25 mouse cellular contexts compared by ENCODE assay signal in genomic region chr1:156671921-156672320, GRCm38 (mm10). TPM values are rescaled to one million over a fixed set of nuclear protein-coding genes. Genes with fewer than 3 reads are reported as not detected.
DNase-seq lines count a peak whose midpoint lies in the region; ATAC-seq lines count a peak whose summit lies in the region.
"Had no signal": no experiment of that assay in that cellular context is flagged by ENCODE, and none has a peak within 500 bp of the region (broad histone marks: within the 10 kb centered on the region; RNA-seq: fewer than 3 reads in every experiment).

No protein-coding gene starts in this region.

- H3K9ac ChIP-seq in forebrain, embryonic 11.5 days (ENCODE audit: low read length), result no peak overlapping the region
- H3K9ac ChIP-seq in forebrain, embryonic 15.5 days (replicated peaks), result no peak overlapping the region
- no peak overlapping the region for H3K9ac ChIP-seq in hindbrain, embryonic 11.5 days (ENCODE audit: low read depth, low read length)
- H3K9ac ChIP-seq: embryonic facial prominence, embryonic 12.5 days; forebrain, embryonic 12.5 days; forebrain, postnatal 0 days had no signal

- peak; percentile 30 for DNase-seq in forebrain, embryonic 11.5 days (ENCODE audit: low spot score)
- peak; percentile 5 for DNase-seq in testis, postnatal 10 days (ENCODE audit: low spot score)
- DNase-seq in testis, postnatal 14 days (ENCODE audit: low spot score), result no peak
- DNase-seq in telencephalon, adult 2 months (ENCODE audit: low read depth, low spot score), result peak; percentile 34
- no peak for DNase-seq in hindbrain, embryonic 11.5 days (ENCODE audit: low spot score)
- DNase-seq: adrenal gland, adult 8-10 months; adrenal gland, postnatal 14 days; adrenal gland, postnatal 36 days; B cell, adult 2 months; cerebellum, adult 11 months; cerebellum, adult 18-20 months; cerebellum, adult 9-10 months; cerebellum, postnatal 10 days; cerebellum, postnatal 25 days; forebrain, postnatal 0 days had no signal

- no peak overlapping the region for H3K27ac ChIP-seq in forebrain, embryonic 11.5 days (ENCODE audit: low read depth, low read length)
- H3K27ac ChIP-seq in forebrain, embryonic 15.5 days (replicated peaks), result no peak overlapping the region
- no peak overlapping the region for H3K27ac ChIP-seq in hindbrain, embryonic 11.5 days (ENCODE audit: low read depth, low read length)
- H3K27ac ChIP-seq: embryonic facial prominence, embryonic 10.5 days; embryonic facial prominence, embryonic 12.5 days; forebrain, embryonic 12.5 days had no signal

- 93% methylated on average over 3 of the region's 3 CpGs for WGBS in forebrain, embryonic 11.5 days
- WGBS in forebrain, embryonic 15.5 days, result 92% methylated on average over 3 of the region's 3 CpGs
- WGBS in hindbrain, embryonic 11.5 days, result 87% methylated on average over 3 of the region's 3 CpGs

- no peak overlapping the region for H3K4me3 ChIP-seq in forebrain, embryonic 11.5 days (ENCODE audit: low read depth, low read length)
- H3K4me3 ChIP-seq in forebrain, embryonic 15.5 days, result no peak overlapping the region
- H3K4me3 ChIP-seq in hindbrain, embryonic 11.5 days (ENCODE audit: low read depth, low read length), result no peak overlapping the region
- H3K4me3 ChIP-seq: embryonic facial prominence, embryonic 10.5 days; embryonic facial prominence, embryonic 12.5 days; forebrain, embryonic 12.5 days had no signal

- H3K36me3 ChIP-seq in forebrain, embryonic 11.5 days (ENCODE audit: control insufficient read depth, insufficient read depth, low read length), result no peaks in the 10 kb centered on the region
- H3K36me3 ChIP-seq in forebrain, embryonic 15.5 days, result no peaks in the 10 kb centered on the region
- H3K36me3 ChIP-seq in hindbrain, embryonic 11.5 days (ENCODE audit: control insufficient read depth, insufficient read depth, low read length), result no peaks in the 10 kb centered on the region
- H3K36me3 ChIP-seq: embryonic facial prominence, embryonic 10.5 days; embryonic facial prominence, embryonic 12.5 days; forebrain, embryonic 12.5 days had no signal

- H3K4me1 ChIP-seq in forebrain, embryonic 11.5 days (replicated peaks; ENCODE audit: control insufficient read depth, insufficient read depth, low read length), result peaks cover 6% of the 10 kb centered on the region
- H3K4me1 ChIP-seq in forebrain, embryonic 15.5 days, result peaks cover 13% of the 10 kb centered on the region
- H3K4me1 ChIP-seq in hindbrain, embryonic 11.5 days (replicated peaks; ENCODE audit: control insufficient read depth, insufficient read depth, low read length), result peaks cover 3% of the 10 kb centered on the region; the same call in 1 of the 2 replicates

- 0 out of 2 replicates have a peak, but pooled peaks cover 5% of the 10 kb centered on the region for H3K27me3 ChIP-seq in forebrain, embryonic 11.5 days (ENCODE audit: control insufficient read depth, insufficient read depth, low read length)
- no peaks in the 10 kb centered on the region; the same call in 1 of the 2 replicates for H3K27me3 ChIP-seq in forebrain, embryonic 15.5 days
- H3K27me3 ChIP-seq in hindbrain, embryonic 11.5 days (ENCODE audit: control insufficient read depth, insufficient read depth, low read length), result no peaks in the 10 kb centered on the region
- H3K27me3 ChIP-seq: CH12.LX, Patski had no signal

- no peak overlapping the region for H3K4me2 ChIP-seq in forebrain, embryonic 11.5 days (ENCODE audit: low read depth, low read length, severe bottlenecking)
- H3K4me2 ChIP-seq in forebrain, embryonic 15.5 days (replicated peaks), result no peak overlapping the region
- no peak overlapping the region for H3K4me2 ChIP-seq in hindbrain, embryonic 11.5 days (replicated peaks; ENCODE audit: low read depth, low read length)

- no peak for ATAC-seq in forebrain, embryonic 11.5 days (replicated peaks; ENCODE audit: low FRiP score)
- no peak for ATAC-seq in forebrain, embryonic 15.5 days (replicated peaks)
- no peak for ATAC-seq in hindbrain, embryonic 11.5 days (ENCODE audit: low FRiP score)
- ATAC-seq: activated CD4-positive, CD25-positive, alpha-beta regulatory T cell, adult 4 months; CD4-positive, CD25-positive, alpha-beta regulatory T cell, adult 4 months; forebrain, embryonic 14.5 days; forebrain, postnatal 0 days; Patski had no signal

- no peaks in the 10 kb centered on the region for H3K9me3 ChIP-seq in forebrain, embryonic 11.5 days (ENCODE audit: control insufficient read depth, low read length)
- H3K9me3 ChIP-seq in forebrain, embryonic 15.5 days, result no peaks in the 10 kb centered on the region
- H3K9me3 ChIP-seq in hindbrain, embryonic 11.5 days (ENCODE audit: control insufficient read depth, low read length), result no peaks in the 10 kb centered on the region
- H3K9me3 ChIP-seq: embryonic facial prominence, embryonic 10.5 days; embryonic facial prominence, embryonic 12.5 days; forebrain, embryonic 12.5 days; G1E had no signal

RNA-seq across cellular contexts. Expression of gene Tor3a, which starts 2.2 kb away (rescaled TPM):
- 5.2 and 7.8 TPM in 2 replicates for polyA plus RNA-seq in forebrain, embryonic 11.5 days (2014; fragmentation: Nextera tagmentation; extraction: Ambion mirVana)
- polyA plus RNA-seq in forebrain, embryonic 15.5 days (2015; fragmentation: Nextera tagmentation; extraction: Ambion mirVana), result 3.9 and 4.0 TPM in 2 replicates
- 5.5 and 6.5 TPM in 2 replicates for polyA plus RNA-seq in hindbrain, embryonic 11.5 days (2014; fragmentation: Nextera tagmentation; extraction: Ambion mirVana)

RNA-seq across cellular contexts. Expression of gene Fam20b, which starts 47.0 kb away (rescaled TPM):
- 22.9 and 23.4 TPM in 2 replicates for polyA plus RNA-seq in forebrain, embryonic 11.5 days (2014; fragmentation: Nextera tagmentation; extraction: Ambion mirVana)
- polyA plus RNA-seq in forebrain, embryonic 15.5 days (2015; fragmentation: Nextera tagmentation; extraction: Ambion mirVana), result 26.2 and 27.8 TPM in 2 replicates
- 22.5 and 22.9 TPM in 2 replicates for polyA plus RNA-seq in hindbrain, embryonic 11.5 days (2014; fragmentation: Nextera tagmentation; extraction: Ambion mirVana)

Comparison
In these comparisons a context has a peak if more than half of its experiments do, and no peak if none do; other contexts are left out.
1. DNase-seq: peak in forebrain, embryonic 11.5 days (single experiment), testis, postnatal 10 days (single experiment) and telencephalon, adult 2 months (single experiment); none in testis, postnatal 14 days (single experiment) and hindbrain, embryonic 11.5 days (single experiment).